Mouse (Mus musculus) megakaryocyte, embryonic 14.5 days (primary cell): ENCODE data around the gene Tnfsf15.

Experiments used
- FLI1 ChIP-seq: IDR thresholded peaks from 2 replicates; pipeline ENCODE4 v1.6.1; 2012; ENCODE audit warnings: low read length, inconsistent platforms, mixed read lengths
- GATA1 ChIP-seq: IDR thresholded peaks from 3 replicates; pipeline ENCODE4 v1.6.1; 2012; ENCODE audit warnings: mixed read lengths, low read length, inconsistent platforms, borderline replicate concordance

DNA sequence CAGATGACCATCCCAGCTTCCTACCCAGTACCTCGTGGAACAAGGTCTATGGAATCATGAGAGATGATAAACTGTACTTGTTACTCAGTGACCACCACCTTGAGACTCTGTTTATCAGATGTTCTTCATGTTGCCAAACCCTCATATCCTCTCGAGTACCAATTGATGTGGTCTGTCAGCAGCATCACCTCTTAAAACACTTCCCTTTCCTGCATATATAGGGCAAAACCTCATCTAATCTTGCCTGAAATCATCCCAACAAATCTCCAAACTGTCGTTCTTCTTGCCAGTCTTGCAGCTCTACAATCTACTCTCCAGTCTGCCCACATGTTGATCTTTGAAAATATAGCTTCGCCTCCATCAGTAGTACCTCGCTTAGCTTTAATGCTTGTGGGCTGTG lies 40.7 kb downstream of the Tnfsf15 start:
- TF ChIP-seq GATA1 (no peak), FLI1 (no peak)
